ENCODE assay signal across 18 mouse cellular contexts in genomic region chr10:10659161-10659560, GRCm38 (mm10). TPM values are rescaled to one million over a fixed set of nuclear protein-coding genes. Genes with fewer than 3 reads are reported as not detected.
"Had no signal": no experiment of that assay in that cellular context is flagged by ENCODE, and none has a peak within 500 bp of the region (broad histone marks: within the 10 kb centered on the region; RNA-seq: fewer than 3 reads in every experiment).

No protein-coding gene starts in this region.

- H3K4me3 ChIP-seq: kidney, embryonic 15.5 days; left cerebral cortex, adult 2 months; limb, embryonic 15.5 days; liver, embryonic 12.5 days; lung, embryonic 15.5 days; midbrain, embryonic 12.5 days had no signal

- DNase-seq: kidney, postnatal 14 days; right cerebral cortex, postnatal 14 days; thymus, postnatal 4 days had no signal

- H3K4me2 ChIP-seq: kidney, embryonic 15.5 days; limb, embryonic 15.5 days; liver, embryonic 12.5 days; lung, embryonic 15.5 days; midbrain, embryonic 12.5 days had no signal

- H3K9ac ChIP-seq: kidney, embryonic 15.5 days; limb, embryonic 15.5 days; liver, embryonic 12.5 days; lung, embryonic 15.5 days; midbrain, embryonic 12.5 days had no signal

- H3K27me3 ChIP-seq: kidney, embryonic 15.5 days; limb, embryonic 15.5 days; liver, embryonic 12.5 days; lung, embryonic 15.5 days; midbrain, embryonic 12.5 days had no signal

- H3K9me3 ChIP-seq: kidney, embryonic 15.5 days; limb, embryonic 15.5 days; liver, embryonic 12.5 days; lung, embryonic 15.5 days; midbrain, embryonic 12.5 days had no signal

- H3K4me1 ChIP-seq: kidney, embryonic 15.5 days; limb, embryonic 15.5 days; liver, embryonic 12.5 days; lung, embryonic 15.5 days; midbrain, embryonic 12.5 days had no signal

- H3K36me3 ChIP-seq: kidney, embryonic 15.5 days; limb, embryonic 15.5 days; liver, embryonic 12.5 days; lung, embryonic 15.5 days; midbrain, embryonic 12.5 days had no signal

- H3K27ac ChIP-seq: kidney, embryonic 15.5 days; left cerebral cortex, adult 2 months; limb, embryonic 15.5 days; liver, embryonic 12.5 days; lung, embryonic 15.5 days; midbrain, embryonic 12.5 days had no signal

- ATAC-seq: liver, embryonic 12.5 days had no signal

RNA-seq across cellular contexts. Expression of gene Gm10944, which starts 22.0 kb away (rescaled TPM):
- total RNA-seq: layer of hippocampus, postnatal 25 days; left cerebral cortex, adult 2 months; left cerebral cortex, postnatal 14 days; megakaryocyte-erythroid progenitor cell, adult 5-6 weeks; midbrain, postnatal 0 days had no signal
- polyA plus RNA-seq: kidney, embryonic 15.5 days; limb, embryonic 11.5 days; limb, embryonic 15.5 days; liver, embryonic 12.5 days; liver, embryonic 16.5 days; lung, embryonic 15.5 days; midbrain, embryonic 12.5 days; midbrain, postnatal 0 days; neural tube, embryonic 14.5 days; stomach, embryonic 16.5 days; thymus, postnatal 0 days had no signal
